Mouse (Mus musculus) testis, postnatal 10 days (tissue): ENCODE measurements around the gene Dph7.

Experiments used
- DNase-seq: peaks from one replicate; pipeline ENCODE4 v3.0.0; 2021; ENCODE audit warnings: low spot score

Gene Dph7

DNA sequence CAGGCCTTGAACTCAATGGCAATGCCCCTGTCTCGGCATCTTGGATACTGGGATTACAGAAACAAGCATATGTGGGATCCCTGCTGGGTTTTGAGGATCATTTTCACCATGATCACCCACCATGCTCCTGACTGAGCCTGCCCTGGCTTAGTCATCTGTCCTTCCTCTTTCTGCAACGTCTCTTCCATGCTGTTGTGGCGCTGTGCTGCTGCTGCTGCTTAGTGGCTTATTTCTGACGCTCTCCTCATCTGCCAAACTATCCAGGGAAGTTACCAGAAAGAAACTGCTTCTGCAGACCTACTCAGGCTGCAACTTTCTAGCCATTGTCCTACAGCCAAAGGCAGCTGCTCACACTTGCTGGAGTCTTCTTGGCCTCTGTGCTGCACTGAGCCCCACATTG is 8.2 kb downstream of the Dph7 start:
- DNase-seq, result no peak

DNA sequence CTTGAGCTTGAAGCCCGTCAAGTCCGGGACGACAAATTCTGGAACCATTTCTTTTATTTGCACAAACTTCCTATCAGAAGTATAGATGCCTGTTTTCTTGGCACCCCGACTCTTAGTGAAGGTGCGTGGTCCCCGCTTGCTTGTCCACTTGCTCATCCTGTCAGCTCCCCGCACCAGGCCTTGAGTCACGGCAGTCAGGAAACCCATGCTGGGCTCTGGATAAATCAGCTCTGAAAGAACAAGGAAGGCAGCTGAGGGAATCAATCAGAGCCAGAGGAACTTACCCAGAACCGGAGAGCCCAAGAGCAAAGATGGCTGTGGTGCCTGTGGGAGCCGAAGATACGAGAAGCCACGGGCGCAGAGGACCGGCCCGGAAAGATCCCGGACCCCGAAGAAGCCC is 12.3 kb downstream of the Dph7 start:
- peak; percentile 48 for DNase-seq

DNA sequence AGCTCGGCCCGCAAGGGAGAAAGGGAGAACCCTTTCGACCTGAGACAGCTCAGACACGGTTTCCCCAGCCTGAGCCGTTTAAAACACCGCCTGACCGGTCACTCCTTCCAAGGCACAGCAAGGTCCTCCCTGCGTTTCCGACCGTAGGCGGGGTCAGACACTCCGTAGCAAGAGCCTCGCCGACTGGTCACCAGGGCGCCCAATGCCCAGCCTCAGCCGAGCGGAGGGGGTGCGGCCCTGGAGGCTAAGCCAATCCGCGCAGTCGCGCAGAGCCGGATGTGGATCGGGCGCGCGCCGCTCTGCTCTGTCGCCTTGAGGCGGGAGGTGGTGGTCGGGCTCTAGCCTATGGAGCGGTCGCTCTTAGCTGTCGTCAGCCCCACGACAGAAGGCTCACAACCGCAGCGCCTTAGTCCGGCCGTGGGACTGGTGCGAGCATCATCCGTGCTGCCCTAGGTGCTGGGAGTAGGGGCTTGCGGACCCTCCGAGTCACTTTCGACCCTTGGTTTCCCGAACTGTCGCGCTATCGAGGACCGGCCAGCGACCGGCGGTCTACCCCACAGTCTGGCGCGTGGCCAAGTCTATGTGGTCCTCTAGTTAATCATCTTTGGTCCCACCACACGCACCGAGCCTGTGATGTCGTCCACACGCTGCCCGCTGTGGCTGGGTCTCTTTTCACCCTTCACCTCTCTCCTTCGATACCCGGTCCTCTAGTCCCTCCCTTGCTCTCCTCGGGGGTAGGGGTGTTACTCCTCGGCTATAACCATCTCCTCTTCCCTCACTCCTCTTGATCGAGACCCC is 12.9 kb downstream of the Dph7 start, which contains the start of gene Mrpl41:
Gene Mrpl41 (minus strand): TSS at position 193 of the 798 bp plus-strand sequence.
- DNase-seq, result peak; percentile 95

DNA sequence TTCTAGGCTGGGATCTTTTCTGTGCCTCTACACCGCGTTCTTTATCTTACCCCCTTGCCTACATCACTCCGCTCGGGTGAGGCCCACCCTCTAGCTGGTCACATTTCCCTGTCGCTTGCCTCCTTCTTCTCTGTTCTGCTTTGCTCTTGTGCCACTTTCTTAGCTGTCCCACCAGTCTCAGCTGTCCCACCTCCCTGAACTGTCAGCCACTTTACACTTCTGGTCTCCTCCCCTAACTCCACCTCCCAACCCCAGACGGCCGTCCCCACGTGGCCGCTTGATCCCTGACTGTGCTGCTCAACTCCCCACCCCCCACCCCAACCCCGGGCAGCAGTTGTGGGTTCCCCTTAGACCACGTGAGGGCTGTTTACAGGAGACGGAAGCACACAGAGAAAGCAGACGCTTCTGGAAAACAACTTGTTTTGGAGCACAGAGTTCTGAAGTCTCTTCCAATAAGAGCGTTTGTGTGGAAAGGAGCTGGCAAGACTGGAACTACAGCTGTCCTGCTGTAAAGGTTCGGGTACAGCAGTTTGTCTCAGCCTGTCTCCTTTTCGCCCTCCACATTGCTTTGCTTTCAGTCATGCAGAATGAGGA is 13.6 kb downstream of the Dph7 start, which contains the start of gene Pnpla7:
Gene Pnpla7 (plus strand): TSS at position 330 of the 594 bp plus-strand sequence.
- DNase-seq, result peak; percentile 73

DNA sequence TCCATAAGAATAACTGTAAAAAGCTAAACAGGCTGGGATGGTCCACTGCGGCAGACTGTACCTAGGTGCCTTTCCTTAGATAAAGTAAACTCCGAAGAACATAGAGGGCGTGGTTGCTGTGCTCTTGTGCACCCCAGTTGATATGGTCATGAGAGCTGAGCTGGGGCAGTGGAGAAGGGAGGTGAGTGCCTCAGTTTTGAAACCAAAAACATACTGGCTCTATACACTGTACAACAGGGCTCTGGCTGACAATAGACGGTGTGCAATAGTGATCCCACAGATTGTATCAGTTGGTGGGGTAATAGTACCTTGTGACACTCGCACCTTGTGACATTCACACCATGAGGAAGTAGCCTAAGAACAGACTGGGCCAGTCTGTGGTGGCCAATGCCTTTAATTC is 14.8 kb downstream of the Dph7 start:
- DNase-seq, result no peak

DNA sequence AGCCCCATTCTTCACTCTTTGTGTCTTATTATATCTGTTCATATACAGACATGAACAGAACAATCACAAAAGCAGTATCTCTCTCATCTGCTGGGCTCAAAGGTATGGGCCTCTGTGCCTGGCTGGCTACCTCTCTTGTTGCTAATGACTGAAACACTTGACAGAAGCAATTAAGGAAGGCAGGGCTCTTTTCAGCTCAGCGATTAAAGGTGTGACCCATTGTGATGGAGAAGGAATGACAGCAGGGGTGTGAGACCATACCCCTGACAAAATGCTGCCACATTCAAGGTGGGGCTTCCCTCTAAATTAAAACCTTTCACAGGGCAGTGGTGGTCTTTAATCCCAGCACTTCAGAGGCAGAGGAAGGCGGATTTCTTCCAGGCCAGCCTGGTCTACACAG is 25.6 kb downstream of the Dph7 start:
- DNase-seq, result no peak

DNA sequence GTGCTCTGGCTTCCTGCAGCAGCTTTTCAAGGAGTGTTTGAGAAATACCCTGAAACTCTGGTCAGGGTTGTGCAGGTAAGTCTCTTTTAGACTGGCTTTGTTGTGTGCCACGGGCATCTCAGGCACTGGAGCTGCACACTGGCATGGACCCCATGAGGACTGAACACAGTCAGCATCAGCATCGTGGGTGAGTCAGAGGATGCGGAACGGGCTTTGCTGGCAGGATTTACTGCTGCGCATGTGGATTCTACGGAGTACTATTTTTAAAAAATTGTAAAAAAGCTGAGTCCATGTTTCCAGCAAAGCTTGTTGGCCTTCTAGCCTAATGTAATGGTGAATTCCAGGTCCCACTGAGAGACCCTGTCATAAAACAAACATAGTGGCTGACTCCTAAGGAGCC is 33.1 kb downstream of the Dph7 start:
- no peak for DNase-seq

DNA sequence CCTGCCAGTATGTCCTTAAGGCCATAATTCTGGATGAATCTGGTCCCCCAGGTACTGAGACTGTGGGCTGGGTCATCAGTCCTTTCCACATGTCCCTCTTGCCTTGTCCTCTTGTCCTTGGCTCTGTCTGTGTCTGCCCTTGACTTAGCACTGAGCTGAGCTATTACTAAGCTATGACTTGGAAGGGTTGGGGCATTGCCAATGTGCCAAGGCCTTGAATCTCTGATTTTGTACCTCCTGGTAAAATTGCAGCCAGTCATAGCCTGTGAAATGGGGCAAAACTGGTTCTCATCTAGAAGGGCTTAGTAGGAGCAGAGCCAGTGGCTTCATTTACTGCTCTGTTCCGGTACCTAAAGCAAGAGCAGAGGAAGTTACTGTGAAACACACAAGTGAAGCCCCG is 34.3 kb downstream of the Dph7 start:
- no peak for DNase-seq

DNA sequence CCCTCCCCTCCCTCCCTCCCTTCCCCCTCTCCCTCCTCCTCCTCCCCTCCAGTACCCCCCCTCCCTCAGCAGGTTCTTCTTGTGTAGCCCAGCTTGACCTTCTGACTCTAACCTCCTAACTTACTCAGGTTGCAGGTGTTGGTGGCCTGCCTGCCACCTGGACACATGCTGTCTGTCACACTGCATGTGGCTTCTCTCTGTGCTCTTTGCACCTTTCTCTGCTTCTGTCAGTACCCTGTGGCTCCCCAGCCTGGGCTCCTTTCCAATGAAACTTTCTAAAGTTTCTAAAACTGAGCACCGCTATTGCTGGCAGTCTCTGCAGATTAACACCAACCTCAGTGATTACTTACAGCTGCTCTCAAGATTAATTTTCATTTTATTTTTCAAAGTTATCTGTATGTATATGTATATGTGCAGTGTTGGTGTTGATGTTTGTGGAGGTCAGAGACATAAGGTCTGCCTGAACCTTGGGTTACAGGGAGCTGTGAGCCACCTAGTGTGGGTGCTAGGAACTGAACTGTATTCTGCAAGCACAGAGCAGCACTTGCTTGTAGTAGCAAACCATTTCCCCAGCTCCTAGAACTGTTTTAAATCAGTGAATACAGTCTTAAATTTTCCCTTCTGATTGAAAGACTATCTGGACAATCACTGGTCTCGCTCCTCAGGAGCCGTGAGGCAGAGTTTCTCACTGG is 38.5 kb downstream of the Dph7 start:
- peak; percentile 65 for DNase-seq

DNA sequence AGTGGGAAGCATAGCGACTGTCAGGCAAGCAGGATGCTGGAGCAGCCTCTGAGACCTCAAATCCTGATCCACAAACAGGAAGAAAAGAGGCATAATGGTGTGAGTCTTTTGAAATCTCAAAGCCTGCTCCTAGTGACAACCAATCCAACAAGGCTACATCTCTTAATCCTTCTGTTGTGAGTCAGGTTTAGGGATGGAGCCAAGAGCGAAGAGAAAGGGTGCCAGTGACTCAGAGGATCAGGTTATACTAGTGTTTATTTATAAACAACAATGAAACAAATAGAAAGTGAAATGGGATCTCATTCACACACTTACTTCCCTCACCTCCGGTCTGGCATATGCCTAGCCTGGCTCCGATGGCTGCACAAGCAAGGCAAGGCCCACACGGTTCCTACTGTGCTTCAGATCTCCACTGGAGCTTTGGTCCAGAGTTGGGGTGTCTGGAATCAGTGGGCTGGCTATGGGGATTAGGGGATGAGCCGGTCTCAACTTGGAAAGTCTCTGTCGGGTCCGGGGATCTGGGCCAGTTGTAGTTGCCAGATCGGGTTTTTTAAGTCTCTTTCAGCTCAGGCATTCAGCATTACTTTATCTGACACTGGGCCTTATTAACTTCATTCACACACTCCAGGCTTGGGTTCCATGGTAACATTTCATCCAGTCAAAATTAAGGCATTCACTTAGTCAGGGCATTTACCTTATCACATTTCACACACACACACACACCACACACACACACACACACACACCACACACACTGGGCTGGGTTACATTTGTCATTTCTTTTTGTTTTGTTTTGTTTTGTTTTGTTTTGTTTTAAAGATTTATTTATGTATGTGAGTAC is 42.0 kb downstream of the Dph7 start:
- DNase-seq, result no peak

DNA sequence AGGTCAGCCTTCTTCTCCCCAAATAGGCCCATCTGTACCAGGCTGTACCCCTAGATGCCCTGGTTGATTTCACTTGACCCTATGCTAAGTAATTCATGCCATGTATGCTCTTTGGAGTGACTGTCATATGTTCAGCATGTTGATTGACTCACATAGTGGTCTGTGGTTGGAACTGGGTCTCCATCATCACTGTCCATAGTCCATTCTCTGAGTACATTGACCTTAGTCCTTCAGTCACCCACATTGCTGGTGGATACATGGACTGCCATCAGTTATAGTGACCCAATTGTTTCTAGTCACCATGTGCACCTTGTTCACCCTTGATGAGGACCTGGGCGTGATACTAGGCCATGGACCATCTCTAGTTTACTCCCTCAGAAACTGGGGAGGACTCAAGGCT is 44.6 kb downstream of the Dph7 start:
- DNase-seq, result no peak

DNA sequence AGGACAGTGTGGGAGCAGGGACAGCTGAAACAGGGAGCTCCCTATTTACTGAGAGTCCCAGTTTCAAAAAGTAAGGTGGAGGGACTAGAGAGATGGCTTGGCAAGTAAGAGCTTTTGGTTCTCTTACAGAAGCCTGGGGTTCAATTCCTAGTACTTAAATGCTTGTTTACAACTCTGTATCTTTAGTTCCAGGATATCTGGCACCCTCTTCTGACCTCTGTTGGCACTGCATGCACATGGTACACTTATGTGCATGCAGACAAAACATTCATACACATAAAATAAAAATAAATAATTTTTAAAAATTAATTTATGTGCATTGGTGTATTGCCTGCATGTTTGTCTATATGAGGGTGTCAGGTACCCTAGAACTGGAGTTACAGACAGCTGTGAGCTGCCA is 46.0 kb downstream of the Dph7 start:
- no peak for DNase-seq
